27 mouse cellular contexts compared by ENCODE assay signal in genomic region chr15:44915005-44915404, GRCm38 (mm10).
"Had no signal": no experiment of that assay in that cellular context is flagged by ENCODE, and none has a peak within 500 bp of the region (broad histone marks: within the 10 kb centered on the region; RNA-seq: fewer than 3 reads in every experiment).

No protein-coding gene starts in this region.

- H3K27ac ChIP-seq: embryonic facial prominence, embryonic 10.5 days; embryonic facial prominence, embryonic 12.5 days; embryonic facial prominence, embryonic 13.5 days; embryonic facial prominence, embryonic 15.5 days; forebrain, embryonic 10.5 days; forebrain, embryonic 12.5 days; forebrain, embryonic 13.5 days; forebrain, embryonic 15.5 days; gastrocnemius, adult 2 months; heart, adult 2 months had no signal

- H3K36me3 ChIP-seq: embryonic facial prominence, embryonic 10.5 days; embryonic facial prominence, embryonic 12.5 days; embryonic facial prominence, embryonic 13.5 days; embryonic facial prominence, embryonic 15.5 days; forebrain, embryonic 10.5 days; forebrain, embryonic 12.5 days; forebrain, embryonic 15.5 days had no signal

- DNase-seq: cerebellum, adult 9-10 months; cerebellum, adult 9-11 months; cerebellum, postnatal 10 days; cerebellum, postnatal 14 days; cerebellum, postnatal 25 days; cerebellum, postnatal 36 days; embryo, embryonic 11 days; forebrain, postnatal 0 days; gastrocnemius, adult 2 months; gastrocnemius, postnatal 10 days; gastrocnemius, postnatal 14 days; gastrocnemius, postnatal 25 days; gastrocnemius, postnatal 36 days; heart, adult 11 months; heart, adult 18-20 months; heart, adult 2 months had no signal

- H3K9me3 ChIP-seq: embryonic facial prominence, embryonic 10.5 days; embryonic facial prominence, embryonic 12.5 days; embryonic facial prominence, embryonic 13.5 days; embryonic facial prominence, embryonic 15.5 days; forebrain, embryonic 10.5 days; forebrain, embryonic 12.5 days; forebrain, embryonic 13.5 days; forebrain, embryonic 15.5 days had no signal

- H3K4me3 ChIP-seq: embryonic facial prominence, embryonic 10.5 days; embryonic facial prominence, embryonic 12.5 days; embryonic facial prominence, embryonic 13.5 days; embryonic facial prominence, embryonic 15.5 days; erythroblast, embryonic 14.5 days; forebrain, embryonic 10.5 days; forebrain, embryonic 12.5 days; forebrain, embryonic 13.5 days; forebrain, embryonic 15.5 days; gastrocnemius, adult 2 months; heart, adult 2 months had no signal

- H3K4me2 ChIP-seq: embryonic facial prominence, embryonic 12.5 days; embryonic facial prominence, embryonic 13.5 days; embryonic facial prominence, embryonic 15.5 days; forebrain, embryonic 12.5 days; forebrain, embryonic 13.5 days; forebrain, embryonic 15.5 days had no signal

- H3K9ac ChIP-seq: embryonic facial prominence, embryonic 12.5 days; embryonic facial prominence, embryonic 13.5 days; embryonic facial prominence, embryonic 15.5 days; forebrain, embryonic 12.5 days; forebrain, embryonic 13.5 days; forebrain, embryonic 15.5 days; forebrain, postnatal 0 days had no signal

- ATAC-seq: forebrain, embryonic 13.5 days; forebrain, embryonic 14.5 days; forebrain, embryonic 15.5 days; forebrain, embryonic 16.5 days; forebrain, postnatal 0 days had no signal

- H3K27me3 ChIP-seq: embryonic facial prominence, embryonic 12.5 days; embryonic facial prominence, embryonic 13.5 days; embryonic facial prominence, embryonic 15.5 days; forebrain, embryonic 12.5 days; forebrain, embryonic 13.5 days; forebrain, embryonic 15.5 days had no signal

- H3K4me1 ChIP-seq: embryonic facial prominence, embryonic 10.5 days; embryonic facial prominence, embryonic 12.5 days; embryonic facial prominence, embryonic 13.5 days; embryonic facial prominence, embryonic 15.5 days; forebrain, embryonic 10.5 days; forebrain, embryonic 12.5 days; forebrain, embryonic 13.5 days; forebrain, embryonic 15.5 days had no signal
